Mouse (Mus musculus): ENCODE data around the gene Trim45.

DNA sequence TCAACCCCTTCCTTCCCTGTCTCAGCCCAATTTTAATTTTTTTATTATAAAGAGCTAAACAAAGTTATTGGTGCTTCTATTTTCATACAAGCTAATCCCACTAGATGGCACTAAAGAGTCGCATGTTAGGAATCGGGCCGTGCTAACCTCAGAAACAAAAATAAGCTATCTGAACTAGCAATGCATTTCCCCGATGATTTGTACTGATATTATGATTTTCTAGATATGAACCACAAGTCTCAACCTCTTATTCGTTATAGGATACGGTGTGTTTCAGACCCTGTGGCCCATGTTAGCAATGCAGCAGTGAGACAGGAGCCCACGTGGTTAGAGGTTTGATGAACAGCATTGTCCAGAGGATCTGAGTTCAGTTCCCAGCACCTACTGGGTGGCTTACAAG is 5.2 kb upstream of the Trim45 start:
- TF ChIP-seq GATA1 (IDR thresholded peaks at IDR 0.05; ENCODE audit: low read length) (no peak), TAL1 (IDR thresholded peaks at IDR 0.05; ENCODE audit: low read length) (no peak)
